Mouse (Mus musculus): ENCODE data around the gene Ankar. TPM values are rescaled to one million over a fixed set of nuclear protein-coding genes. Genes with fewer than 3 reads are reported as not detected.

Gene Ankar
- polyA plus RNA-seq (2016; fragmentation: Nextera tagmentation; extraction: Ambion mirVana) = not detected in 2 replicates

- H3K27ac ChIP-seq = no peak within 1 kb of the TSS
- H3K4me2 ChIP-seq (replicated peaks) = no peak within 1 kb of the TSS
- no peaks in the 10 kb centered on the region for H3K36me3 ChIP-seq
- no peak within 1 kb of the TSS for H3K9ac ChIP-seq
- 84% methylated on average over 11 of the region's 11 CpGs for WGBS
- H3K9me3 ChIP-seq = no peaks in the 10 kb centered on the region
- H3K4me1 ChIP-seq = no peaks in the 10 kb centered on the region
- no peaks in the 10 kb centered on the region for H3K27me3 ChIP-seq
- H3K4me3 ChIP-seq = no peak within 1 kb of the TSS
- ATAC-seq (ENCODE audit: insufficient number of reproducible peaks, insufficient read depth, low FRiP score, low TSS enrichment) = no peak
These were observed at the start of gene Ankar for GRCm38 (mm10) chr1:72700479-72700878. Gene Ankar, minus strand, starts transcription at chr1:72700579.

- Histone ChIP-seq H3K9me3 (no peaks in the 10 kb centered on the region), H3K27ac (no peak overlapping the region)
These were observed 46.0 kb upstream of the Ankar start for GRCm38 (mm10) chr1:72746382-72746781.

GRCm38 (mm10) chr1:72744816-72745506 is 44.6 kb upstream of the Ankar start:
- Histone ChIP-seq H3K9me3 (no peaks in the 10 kb centered on the region), H3K9ac (no peak overlapping the region), H3K4me1 (no peaks in the 10 kb centered on the region; the same call in 1 of the 2 replicates), H3K4me2 (replicated peaks) (no peak overlapping the region), H3K4me3 (no peak overlapping the region), H3K36me3 (no peaks in the 10 kb centered on the region), H3K27ac (no peak overlapping the region), H3K27me3 (no peaks in the 10 kb centered on the region)
- no peak for ATAC-seq (ENCODE audit: insufficient number of reproducible peaks, insufficient read depth, low FRiP score, low TSS enrichment)
- WGBS = 66% methylated on average over 8 of the region's 8 CpGs

More at GRCm38 (mm10) chr1:72746382-72746781, 46.0 kb upstream of the Ankar start:
- H3K4me1 ChIP-seq = no peaks in the 10 kb centered on the region; the same call in 1 of the 2 replicates
- ATAC-seq (ENCODE audit: insufficient number of reproducible peaks, insufficient read depth, low FRiP score, low TSS enrichment) = no peak
- H3K36me3 ChIP-seq = no peaks in the 10 kb centered on the region
- H3K27me3 ChIP-seq = no peaks in the 10 kb centered on the region
- WGBS = 70% methylated on average over 7 of the region's 7 CpGs
- no peak overlapping the region for H3K9ac ChIP-seq
- H3K4me3 ChIP-seq = no peak overlapping the region
- H3K4me2 ChIP-seq (replicated peaks) = no peak overlapping the region

- Histone ChIP-seq H3K4me3 (no peak overlapping the region), H3K27me3 (no peaks in the 10 kb centered on the region), H3K4me2 (replicated peaks) (no peak overlapping the region), H3K9me3 (no peaks in the 10 kb centered on the region), H3K9ac (no peak overlapping the region), H3K27ac (no peak overlapping the region), H3K4me1 (peaks cover 3% of the 10 kb centered on the region; the same call in 1 of the 2 replicates), H3K36me3 (no peaks in the 10 kb centered on the region)
- ATAC-seq (ENCODE audit: insufficient number of reproducible peaks, insufficient read depth, low FRiP score, low TSS enrichment) = no peak
- WGBS = 82% methylated on average over 5 of the region's 5 CpGs
These were observed 41.0 kb upstream of the Ankar start for GRCm38 (mm10) chr1:72741406-72741805.

GRCm38 (mm10) chr1:72739681-72740063 is 39.3 kb upstream of the Ankar start:
- Histone ChIP-seq H3K36me3 (no peaks in the 10 kb centered on the region), H3K9ac (no peak overlapping the region), H3K4me2 (replicated peaks) (no peak overlapping the region), H3K4me3 (no peak overlapping the region), H3K4me1 (0 out of 2 replicates have a peak, but pooled peaks cover 3% of the 10 kb centered on the region), H3K27me3 (no peaks in the 10 kb centered on the region), H3K9me3 (no peaks in the 10 kb centered on the region), H3K27ac (no peak overlapping the region)
- no peak for ATAC-seq (ENCODE audit: insufficient number of reproducible peaks, insufficient read depth, low FRiP score, low TSS enrichment)
- 63% methylated on average over 10 of the region's 10 CpGs for WGBS

- 82% methylated on average over 15 of the region's 15 CpGs for WGBS
- no peak for ATAC-seq (ENCODE audit: insufficient number of reproducible peaks, insufficient read depth, low FRiP score, low TSS enrichment)
- no peak overlapping the region for H3K4me3 ChIP-seq
- H3K36me3 ChIP-seq = no peaks in the 10 kb centered on the region
- no peak overlapping the region for H3K27ac ChIP-seq
- H3K27me3 ChIP-seq = no peaks in the 10 kb centered on the region
- H3K9me3 ChIP-seq = no peaks in the 10 kb centered on the region
- no peak overlapping the region for H3K9ac ChIP-seq
- H3K4me1 ChIP-seq = 0 out of 2 replicates have a peak, but pooled peaks cover 3% of the 10 kb centered on the region
- no peak overlapping the region for H3K4me2 ChIP-seq (replicated peaks)
These were observed 38.7 kb upstream of the Ankar start for GRCm38 (mm10) chr1:72738946-72739680.

GRCm38 (mm10) chr1:72736397-72737125 is 36.2 kb upstream of the Ankar start:
- Histone ChIP-seq H3K27ac (no peak overlapping the region), H3K27me3 (no peaks in the 10 kb centered on the region)
- no peak for ATAC-seq (ENCODE audit: insufficient number of reproducible peaks, insufficient read depth, low FRiP score, low TSS enrichment)

GRCm38 (mm10) chr1:72733191-72733691 is 32.9 kb upstream of the Ankar start:
- WGBS = 74% methylated on average over 9 of the region's 9 CpGs
- Histone ChIP-seq H3K4me1 (peaks cover 9% of the 10 kb centered on the region; the same call in 1 of the 2 replicates), H3K4me2 (replicated peaks) (no peak overlapping the region), H3K27me3 (no peaks in the 10 kb centered on the region), H3K9ac (no peak overlapping the region), H3K4me3 (no peak overlapping the region), H3K36me3 (no peaks in the 10 kb centered on the region), H3K27ac (0 out of 2 replicates have a peak overlapping the region, but pooled peaks have one; percentile 46), H3K9me3 (no peaks in the 10 kb centered on the region)
- ATAC-seq (ENCODE audit: insufficient number of reproducible peaks, insufficient read depth, low FRiP score, low TSS enrichment) = no peak

More at GRCm38 (mm10) chr1:72736397-72737125, 36.2 kb upstream of the Ankar start:
- no peaks in the 10 kb centered on the region for H3K36me3 ChIP-seq
- H3K4me3 ChIP-seq = no peak overlapping the region
- 50% methylated on average over 13 of the region's 13 CpGs for WGBS
- 0 out of 2 replicates have a peak, but pooled peaks cover 3% of the 10 kb centered on the region for H3K4me1 ChIP-seq
- H3K9me3 ChIP-seq = no peaks in the 10 kb centered on the region
- no peak overlapping the region for H3K4me2 ChIP-seq (replicated peaks)
- H3K9ac ChIP-seq = no peak overlapping the region

GRCm38 (mm10) chr1:72730126-72730525 is 29.7 kb upstream of the Ankar start:
- no peak overlapping the region for H3K9ac ChIP-seq
- no peak for ATAC-seq (ENCODE audit: insufficient number of reproducible peaks, insufficient read depth, low FRiP score, low TSS enrichment)
- no peaks in the 10 kb centered on the region for H3K27me3 ChIP-seq
- H3K9me3 ChIP-seq = no peaks in the 10 kb centered on the region
- peak overlapping the region; percentile 13; the same call in 1 of the 2 replicates for H3K27ac ChIP-seq
- peaks cover 5% of the 10 kb centered on the region; the same call in 1 of the 2 replicates for H3K4me1 ChIP-seq
- 46% methylated on average over 10 of the region's 10 CpGs for WGBS
- H3K4me2 ChIP-seq (replicated peaks) = no peak overlapping the region
- H3K36me3 ChIP-seq = no peaks in the 10 kb centered on the region
- H3K4me3 ChIP-seq = no peak overlapping the region

- H3K27ac ChIP-seq = no peak overlapping the region
- peaks cover 5% of the 10 kb centered on the region; the same call in 1 of the 2 replicates for H3K4me1 ChIP-seq
- no peaks in the 10 kb centered on the region for H3K36me3 ChIP-seq
- H3K9ac ChIP-seq = no peak overlapping the region
- H3K27me3 ChIP-seq = no peaks in the 10 kb centered on the region
- H3K9me3 ChIP-seq = no peaks in the 10 kb centered on the region
- no peak overlapping the region for H3K4me2 ChIP-seq (replicated peaks)
- no peak overlapping the region for H3K4me3 ChIP-seq
- WGBS = 90% methylated on average over 4 of the region's 4 CpGs
- ATAC-seq (ENCODE audit: insufficient number of reproducible peaks, insufficient read depth, low FRiP score, low TSS enrichment) = no peak
These were observed 28.4 kb upstream of the Ankar start for GRCm38 (mm10) chr1:72728781-72729180.

- Histone ChIP-seq H3K9me3 (no peaks in the 10 kb centered on the region), H3K36me3 (no peaks in the 10 kb centered on the region)
These were observed 25.6 kb upstream of the Ankar start for GRCm38 (mm10) chr1:72725941-72726340.

More at GRCm38 (mm10) chr1:72725941-72726340, 25.6 kb upstream of the Ankar start:
- H3K4me2 ChIP-seq (replicated peaks) = no peak overlapping the region
- 88% methylated on average over 13 of the region's 13 CpGs for WGBS
- H3K27ac ChIP-seq = no peak overlapping the region
- ATAC-seq (ENCODE audit: insufficient number of reproducible peaks, insufficient read depth, low FRiP score, low TSS enrichment) = no peak
- H3K9ac ChIP-seq = no peak overlapping the region
- no peak overlapping the region for H3K4me3 ChIP-seq
- peaks cover 5% of the 10 kb centered on the region; the same call in 1 of the 2 replicates for H3K4me1 ChIP-seq
- no peaks in the 10 kb centered on the region for H3K27me3 ChIP-seq
